Mouse (Mus musculus) megakaryocyte, embryonic 14.5 days (primary cell): ENCODE measurements around the gene Dag1.

Source experiments
- FLI1 ChIP-seq: IDR thresholded peaks from 2 replicates; pipeline ENCODE4 v1.6.1; 2012; ENCODE audit warnings: low read length, inconsistent platforms, mixed read lengths
- GATA1 ChIP-seq: IDR thresholded peaks from 3 replicates; pipeline ENCODE4 v1.6.1; 2012; ENCODE audit warnings: mixed read lengths, low read length, inconsistent platforms, borderline replicate concordance

- TF ChIP-seq FLI1, result no peak
- no peak for TF ChIP-seq GATA1
These were observed 43.9 kb downstream of the Dag1 start for GRCm38 (mm10) chr9:108219766-108220379.
